Mouse (Mus musculus): Measurements from ENCODE around the gene Pcgf2. TPM values are rescaled to one million over a fixed set of nuclear protein-coding genes. Genes with fewer than 3 reads are reported as not detected.
"Not testable (repeated sequence)": the region's sequence is repeated elsewhere in the genome, so short reads cannot be mapped to it uniquely, and the experiment has no call there.

Pcgf2 gene
- polyA plus RNA-seq, 1 experiment = 0.35 TPM

DNA sequence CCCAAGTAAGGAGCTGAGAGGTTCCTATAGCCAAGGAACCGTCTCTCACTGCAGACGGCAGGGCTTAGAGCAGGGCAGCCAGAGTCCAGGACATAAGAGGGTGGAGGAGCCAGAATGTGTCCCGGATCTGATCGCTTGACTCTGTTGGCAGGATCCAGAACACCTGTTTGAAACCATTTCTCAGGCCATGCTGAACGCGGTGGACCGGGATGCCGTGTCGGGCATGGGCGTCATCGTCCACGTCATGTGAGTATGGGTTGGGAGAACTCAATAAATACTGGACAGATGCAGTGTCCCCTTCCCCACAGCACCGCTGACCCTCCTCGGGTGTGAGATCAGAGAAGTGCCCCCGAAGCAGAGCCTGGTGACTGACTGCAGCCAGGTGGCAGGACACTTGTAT lies 12.0 kb upstream of the Pcgf2 start:
- Histone ChIP-seq H3K4me3 (replicated peaks) (no peak overlapping the region), H3K4me1 (ENCODE audit: control insufficient read depth) (no peaks in the 10 kb centered on the region), H3K27me3 (ENCODE audit: control insufficient read depth) (no peaks in the 10 kb centered on the region), H3K36me3 (ENCODE audit: control insufficient read depth) (peaks cover 67% of the 10 kb centered on the region), H3K9me3 (ENCODE audit: control insufficient read depth, low read length) (no peaks in the 10 kb centered on the region)
- no peak for TF ChIP-seq GATA1 (IDR thresholded peaks at IDR 0.05; ENCODE audit: low read length)
- no peak for TF ChIP-seq TAL1 (IDR thresholded peaks at IDR 0.05; ENCODE audit: low read length)

DNA sequence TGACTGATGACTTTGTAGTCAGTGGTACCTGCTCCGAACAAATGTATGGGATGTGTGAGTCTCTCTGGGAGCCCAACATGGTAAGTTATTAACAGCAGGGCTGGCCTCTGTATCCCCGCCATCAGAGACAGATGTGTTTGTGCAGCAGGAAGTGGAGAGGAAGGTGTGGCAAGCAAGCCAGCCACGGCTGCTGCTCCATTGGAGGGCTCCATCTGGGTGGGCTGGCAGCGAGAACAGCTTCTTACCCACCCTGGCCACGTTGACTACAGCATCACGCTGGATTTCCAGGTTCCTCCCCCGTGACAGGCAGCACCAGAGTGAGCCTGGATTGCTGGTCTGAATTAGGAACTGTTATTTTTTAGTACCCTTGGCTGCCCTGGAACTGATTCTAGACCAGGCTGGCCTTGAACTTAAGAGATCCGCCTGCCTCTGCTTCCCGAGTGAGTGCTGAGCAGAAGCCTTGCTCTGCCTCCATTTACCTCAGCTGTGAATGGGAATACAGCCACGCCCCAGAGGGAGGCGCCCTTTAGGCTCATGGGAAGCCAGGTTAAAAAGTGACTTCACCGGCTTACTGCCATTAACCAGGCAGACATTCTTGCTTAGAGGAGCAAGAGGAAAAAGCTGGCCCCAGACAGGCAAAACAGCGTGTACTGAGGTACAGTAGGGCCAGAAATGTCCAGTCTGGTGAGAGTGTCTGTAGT lies 11.1 kb upstream of the Pcgf2 start:
- Histone ChIP-seq H3K27me3 (ENCODE audit: control insufficient read depth) (no peaks in the 10 kb centered on the region), H3K4me1 (ENCODE audit: control insufficient read depth) (peaks cover 6% of the 10 kb centered on the region), H3K36me3 (ENCODE audit: control insufficient read depth) (peaks cover 75% of the 10 kb centered on the region), H3K9me3 (ENCODE audit: control insufficient read depth, low read length) (no peaks in the 10 kb centered on the region), H3K4me3 (replicated peaks) (no peak overlapping the region)
- TF ChIP-seq GATA1 (IDR thresholded peaks at IDR 0.05; ENCODE audit: low read length) = no peak
- no peak for TF ChIP-seq TAL1 (IDR thresholded peaks at IDR 0.05; ENCODE audit: low read length)

DNA sequence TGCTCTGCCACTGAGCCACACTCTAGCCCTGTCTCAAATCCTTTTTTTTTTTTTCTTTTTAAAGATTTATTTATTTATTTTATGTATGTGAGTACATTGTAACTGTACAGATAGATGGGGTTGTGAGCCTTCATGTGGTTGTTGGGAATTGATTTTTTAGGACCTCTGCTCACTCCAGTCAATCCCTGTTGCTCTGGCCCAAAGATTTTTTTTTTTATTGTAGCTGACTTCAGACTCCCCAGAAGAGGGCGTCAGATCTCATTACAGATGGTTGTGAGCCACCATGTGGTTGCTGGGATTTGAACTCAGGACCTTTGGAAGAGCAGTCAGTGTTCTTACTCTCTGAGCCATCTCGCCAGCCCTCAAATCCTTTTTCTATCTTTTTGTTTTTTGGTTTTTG lies 9.8 kb upstream of the Pcgf2 start:
- not testable (repeated sequence) for H3K4me3 ChIP-seq (replicated peaks); H3K27me3 ChIP-seq (ENCODE audit: control insufficient read depth); H3K9me3 ChIP-seq (ENCODE audit: control insufficient read depth, low read length)
- Histone ChIP-seq H3K36me3 (ENCODE audit: control insufficient read depth) (peaks cover 80% of the 10 kb centered on the region), H3K4me1 (ENCODE audit: control insufficient read depth) (peaks cover 11% of the 10 kb centered on the region)

DNA sequence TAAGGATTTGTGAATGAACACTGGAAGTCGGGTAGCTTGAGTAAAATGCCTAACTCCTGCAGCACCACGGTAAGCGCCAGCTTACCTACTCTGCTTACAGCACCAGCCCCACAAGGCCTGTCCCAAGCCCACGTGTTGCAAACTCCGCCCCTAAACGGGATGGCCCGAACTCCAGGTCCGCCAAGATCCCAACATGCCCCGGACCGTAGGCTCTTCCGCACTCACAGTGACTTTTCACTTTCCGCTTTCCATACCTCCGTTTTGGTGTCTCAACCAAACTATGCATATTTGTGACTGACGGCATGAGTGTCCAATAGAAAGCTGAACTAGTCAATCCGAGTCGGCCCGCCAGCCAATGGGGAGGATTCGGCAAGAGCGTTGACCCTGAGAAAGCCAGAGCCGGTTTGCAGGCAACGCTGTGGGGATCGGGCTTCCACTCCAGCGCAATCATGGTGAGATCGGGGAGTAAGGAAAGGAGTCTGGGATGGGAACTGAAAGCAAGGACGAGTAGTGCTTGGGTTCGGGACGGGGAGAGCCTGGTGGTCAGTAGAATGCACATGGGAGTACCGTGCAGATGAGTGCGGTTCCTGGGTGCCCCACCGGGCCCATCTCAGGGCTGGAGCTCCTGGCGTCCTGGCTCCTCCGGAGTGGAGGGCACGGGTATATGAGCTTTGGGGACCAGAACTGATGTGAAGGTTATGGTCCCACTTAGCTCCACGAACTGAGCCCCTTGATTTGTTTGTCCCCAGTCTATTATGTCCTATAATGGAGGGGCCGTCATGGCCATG lies 2.9 kb upstream of the Pcgf2 start, which contains the start of gene Psmb3:
Gene Psmb3 (plus strand): TSS at position 361 of the 788 bp plus-strand sequence.
- Histone ChIP-seq H3K9me3 (ENCODE audit: control insufficient read depth, low read length) (peaks cover 7% of the 10 kb centered on the region; the same call in 1 of the 2 replicates), H3K4me1 (ENCODE audit: control insufficient read depth) (peaks cover 68% of the 10 kb centered on the region), H3K27me3 (ENCODE audit: control insufficient read depth) (peaks cover 48% of the 10 kb centered on the region), H3K4me3 (replicated peaks) (peak within 1 kb of the TSS; percentile 78), H3K36me3 (ENCODE audit: control insufficient read depth) (peaks cover 31% of the 10 kb centered on the region)
- TF ChIP-seq TAL1 (IDR thresholded peaks at IDR 0.05; ENCODE audit: low read length) = no peak
- TF ChIP-seq GATA1 (IDR thresholded peaks at IDR 0.05; ENCODE audit: low read length) = no peak

DNA sequence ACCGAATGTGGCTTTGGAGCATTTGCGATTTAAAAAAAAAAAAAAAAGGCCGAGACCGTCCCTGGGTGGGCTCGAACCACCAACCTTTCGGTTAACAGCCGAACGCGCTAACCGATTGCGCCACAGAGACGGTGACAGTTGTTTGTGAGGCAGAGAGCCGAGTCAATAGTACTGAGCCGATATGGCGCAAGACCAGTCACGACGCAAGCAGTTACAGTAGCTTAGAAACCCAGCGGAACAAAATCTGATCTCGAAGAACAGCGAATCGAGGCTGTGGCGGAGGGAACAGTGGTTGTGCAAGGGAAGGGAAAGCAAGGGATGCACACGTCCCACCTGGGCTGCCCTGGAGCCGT lies 2.1 kb upstream of the Pcgf2 start:
- H3K4me1 ChIP-seq (ENCODE audit: control insufficient read depth) = peaks cover 70% of the 10 kb centered on the region
- peaks cover 24% of the 10 kb centered on the region for H3K36me3 ChIP-seq (ENCODE audit: control insufficient read depth)
- peak overlapping the region; percentile 78 for H3K4me3 ChIP-seq (replicated peaks)
- peaks cover 57% of the 10 kb centered on the region for H3K27me3 ChIP-seq (ENCODE audit: control insufficient read depth)
- H3K9me3 ChIP-seq (ENCODE audit: control insufficient read depth, low read length) = peaks cover 7% of the 10 kb centered on the region; the same call in 1 of the 2 replicates
- TF ChIP-seq GATA1 (IDR thresholded peaks at IDR 0.05; ENCODE audit: low read length) (no peak), TAL1 (IDR thresholded peaks at IDR 0.05; ENCODE audit: low read length) (no peak)

DNA sequence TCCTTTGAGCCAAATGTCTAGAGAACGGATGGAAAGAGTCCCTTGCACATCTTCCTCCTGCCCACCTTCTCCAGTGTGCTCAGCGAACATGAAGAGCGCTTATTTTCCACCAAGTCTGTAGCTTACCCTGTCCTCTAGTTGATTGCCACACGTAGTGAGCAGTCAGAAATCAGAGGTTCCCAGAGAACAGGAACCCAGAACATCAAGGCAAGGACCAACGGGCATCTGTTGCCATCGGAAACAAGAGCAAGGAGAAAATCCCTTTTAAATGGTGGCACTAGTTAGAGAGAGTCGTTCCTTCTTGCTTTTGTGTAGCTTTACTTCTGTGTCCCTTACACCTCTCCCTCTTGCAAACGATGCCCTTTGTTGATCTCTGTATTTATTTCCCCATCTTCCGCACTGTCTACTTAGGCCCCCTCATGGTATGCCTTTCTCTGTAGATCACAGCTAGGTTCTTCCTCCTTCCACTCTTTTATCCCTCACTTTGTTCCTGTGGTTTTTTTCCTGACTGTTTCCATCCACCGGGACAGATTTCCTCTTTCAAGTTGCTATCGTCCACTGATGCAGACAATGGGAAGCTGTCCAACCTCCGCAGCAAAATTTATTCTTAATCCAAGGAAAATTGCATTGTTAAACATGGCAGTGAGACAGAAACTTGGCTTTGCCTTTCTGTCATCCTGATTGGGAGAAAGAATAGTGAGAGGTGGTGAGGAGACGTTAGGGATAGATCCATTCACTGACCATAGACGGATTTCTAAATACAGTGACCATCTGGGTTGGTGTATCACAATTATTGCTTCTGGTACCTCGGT lies 1.5 kb upstream of the Pcgf2 start:
- Histone ChIP-seq H3K27me3 (ENCODE audit: control insufficient read depth) (peaks cover 62% of the 10 kb centered on the region), H3K4me1 (ENCODE audit: control insufficient read depth) (peaks cover 67% of the 10 kb centered on the region), H3K9me3 (ENCODE audit: control insufficient read depth, low read length) (peaks cover 7% of the 10 kb centered on the region; the same call in 1 of the 2 replicates), H3K4me3 (replicated peaks) (peak overlapping the region; percentile 78), H3K36me3 (ENCODE audit: control insufficient read depth) (peaks cover 18% of the 10 kb centered on the region)
- TF ChIP-seq GATA1 (IDR thresholded peaks at IDR 0.05; ENCODE audit: low read length) = no peak
- TF ChIP-seq TAL1 (IDR thresholded peaks at IDR 0.05; ENCODE audit: low read length) = no peak

DNA sequence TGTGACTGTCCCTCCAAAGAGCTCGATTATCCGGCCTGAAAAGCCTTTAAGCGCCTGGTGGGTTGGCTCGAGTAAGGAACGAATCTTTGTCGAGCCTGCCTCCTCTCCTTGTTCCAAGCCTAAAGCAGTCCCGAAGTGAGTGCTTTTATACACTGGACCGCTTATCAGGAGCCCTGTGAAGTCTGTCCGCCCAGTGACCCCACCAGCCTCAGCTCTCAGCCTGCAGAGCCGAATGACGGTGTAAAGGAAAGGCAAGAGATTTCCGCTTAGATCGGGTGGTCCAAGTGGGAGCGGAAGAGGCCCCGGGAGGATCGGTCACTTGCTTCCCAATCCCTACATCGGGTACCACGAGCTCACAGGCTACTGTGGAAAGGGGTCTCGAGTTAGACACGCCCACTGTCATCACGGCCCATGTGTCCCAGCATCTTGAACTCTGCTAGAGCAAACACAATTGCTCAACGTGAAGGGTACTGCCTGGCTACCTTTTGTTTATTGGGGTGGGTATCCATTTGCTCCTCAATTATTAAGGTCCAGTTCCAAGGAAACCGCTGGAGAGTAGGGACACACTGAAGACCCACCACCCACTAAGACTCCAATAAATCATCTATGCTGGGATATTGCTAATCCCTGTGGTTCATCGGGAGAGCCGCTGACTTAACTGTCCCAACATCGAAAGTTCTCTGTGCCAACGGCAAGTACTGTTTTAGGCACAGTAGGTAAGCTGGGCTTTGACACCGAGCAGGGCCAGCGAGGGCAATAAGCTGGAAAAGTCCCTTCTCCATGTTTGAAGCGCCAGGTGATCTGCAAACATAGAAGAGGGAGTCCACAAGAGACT lies 666 bp upstream of the Pcgf2 start:
- H3K9me3 ChIP-seq (ENCODE audit: control insufficient read depth, low read length) = peaks cover 7% of the 10 kb centered on the region; the same call in 1 of the 2 replicates
- peak overlapping the region; percentile 57 for H3K4me3 ChIP-seq (replicated peaks)
- TF ChIP-seq GATA1 (IDR thresholded peaks at IDR 0.05; ENCODE audit: low read length) = no peak
- no peak for TF ChIP-seq TAL1 (IDR thresholded peaks at IDR 0.05; ENCODE audit: low read length)
- peaks cover 67% of the 10 kb centered on the region for H3K27me3 ChIP-seq (ENCODE audit: control insufficient read depth)
- peaks cover 60% of the 10 kb centered on the region for H3K4me1 ChIP-seq (ENCODE audit: control insufficient read depth)
- peaks cover 10% of the 10 kb centered on the region for H3K36me3 ChIP-seq (ENCODE audit: control insufficient read depth)

DNA sequence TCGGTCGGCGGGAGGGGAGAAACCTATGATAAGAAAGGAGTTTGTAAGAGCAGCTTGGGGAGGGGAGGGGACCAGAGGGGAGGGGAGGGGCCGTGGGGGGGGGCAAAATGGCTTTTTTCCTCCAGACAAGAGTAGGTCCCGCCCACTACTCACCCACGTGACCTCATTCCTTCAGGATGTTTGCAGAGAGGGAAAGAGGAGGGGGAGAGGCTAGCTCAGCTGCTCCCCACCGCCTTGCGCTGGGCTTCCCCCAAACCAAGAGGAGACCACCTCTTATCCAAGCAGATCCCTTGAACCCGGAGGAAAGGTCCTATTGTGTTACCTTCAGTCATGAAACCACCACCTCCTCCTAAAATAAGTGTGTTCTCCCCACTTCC lies 683 bp downstream of the Pcgf2 start:
- Histone ChIP-seq H3K4me3 (replicated peaks) (peak overlapping the region; percentile 58), H3K4me1 (ENCODE audit: control insufficient read depth) (peaks cover 56% of the 10 kb centered on the region), H3K36me3 (ENCODE audit: control insufficient read depth) (peaks cover under 1% of the 10 kb centered on the region), H3K9me3 (ENCODE audit: control insufficient read depth, low read length) (peaks cover 7% of the 10 kb centered on the region; the same call in 1 of the 2 replicates), H3K27me3 (ENCODE audit: control insufficient read depth) (peaks cover 67% of the 10 kb centered on the region)
- TF ChIP-seq TAL1 (IDR thresholded peaks at IDR 0.05; ENCODE audit: low read length) (no peak), GATA1 (IDR thresholded peaks at IDR 0.05; ENCODE audit: low read length) (no peak)

Measured in erythroblast, embryonic 14.5 days (primary cell).